8 mouse cellular contexts compared by ENCODE assay signal in the genomic region with DNA sequence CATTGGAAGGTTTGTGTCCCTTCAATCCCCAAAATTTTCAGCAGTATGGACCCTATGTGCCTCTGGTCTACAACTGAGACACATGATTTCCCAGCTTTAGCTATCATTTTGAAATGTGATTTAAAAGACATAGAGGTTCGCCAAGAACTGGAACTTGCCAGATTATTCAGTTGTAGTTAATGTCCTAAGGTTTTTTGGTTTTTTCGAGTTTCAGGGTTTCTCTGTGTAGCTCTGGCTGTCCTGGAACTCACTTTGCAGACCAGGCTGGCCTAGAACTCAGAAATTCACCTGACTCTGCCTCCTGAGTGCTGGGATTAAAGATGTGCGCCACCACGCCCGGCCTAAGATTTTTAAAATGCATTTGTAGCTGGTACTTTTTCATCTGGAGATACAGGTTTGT. TPM values are rescaled to one million over a fixed set of nuclear protein-coding genes. Genes with fewer than 3 reads are reported as not detected.
DNase-seq lines count a peak whose midpoint lies in the region; ATAC-seq and TF ChIP-seq lines count a peak whose summit lies in the region.

No protein-coding gene starts in this region.

- intact Hi-C loops in left cerebral cortex, adult 2 months (cut with DNase I): no loop called here
- intact Hi-C loops in left cerebral cortex, postnatal 36 days (cut with DNase I): no loop called here

- peak overlapping the region; percentile 91 for H3K4me2 ChIP-seq in embryonic facial prominence, embryonic 13.5 days
- H3K4me2 ChIP-seq in intestine, embryonic 16.5 days (ENCODE audit: low read depth, low read length): peak overlapping the region; percentile 85
- H3K4me2 ChIP-seq in neural tube, embryonic 12.5 days (replicated peaks): peak overlapping the region; percentile 97

- H3K27ac ChIP-seq in left cerebral cortex, adult 2 months: no peak overlapping the region
- H3K27ac ChIP-seq in embryonic facial prominence, embryonic 13.5 days: no peak overlapping the region
- H3K27ac ChIP-seq in intestine, embryonic 16.5 days (ENCODE audit: low read length): no peak overlapping the region
- no peak overlapping the region for H3K27ac ChIP-seq in neural tube, embryonic 12.5 days

- ATAC-seq in embryonic facial prominence, embryonic 13.5 days (ENCODE audit: insufficient number of reproducible peaks, insufficient read depth, low FRiP score, low TSS enrichment, low read depth): no peak
- ATAC-seq in intestine, embryonic 16.5 days: no peak
- ATAC-seq in neural tube, embryonic 12.5 days (ENCODE audit: low FRiP score, low read depth): no peak

- peaks cover 24% of the 10 kb centered on the region for H3K36me3 ChIP-seq in embryonic facial prominence, embryonic 13.5 days
- H3K36me3 ChIP-seq in intestine, embryonic 16.5 days (ENCODE audit: control insufficient read depth, insufficient read depth, low read length): no peaks in the 10 kb centered on the region
- H3K36me3 ChIP-seq in neural tube, embryonic 12.5 days: peaks cover 25% of the 10 kb centered on the region

- H3K9me3 ChIP-seq in embryonic facial prominence, embryonic 13.5 days: no peaks in the 10 kb centered on the region
- no peaks in the 10 kb centered on the region for H3K9me3 ChIP-seq in intestine, embryonic 16.5 days (ENCODE audit: control insufficient read depth, low read length)
- no peaks in the 10 kb centered on the region for H3K9me3 ChIP-seq in neural tube, embryonic 12.5 days

- WGBS in embryonic facial prominence, embryonic 13.5 days: 77% methylated on average over 5 of the region's 5 CpGs
- WGBS in intestine, embryonic 16.5 days: 78% methylated on average over 5 of the region's 5 CpGs
- WGBS in neural tube, embryonic 12.5 days: 88% methylated on average over 5 of the region's 5 CpGs

- TF ChIP-seq CTCF in left cerebral cortex, adult 2 months (IDR thresholded peaks at IDR 0.05): no peak

- H3K4me1 ChIP-seq in embryonic facial prominence, embryonic 13.5 days: peaks cover 35% of the 10 kb centered on the region
- H3K4me1 ChIP-seq in intestine, embryonic 16.5 days (ENCODE audit: control insufficient read depth, insufficient read depth, low read length): peaks cover 18% of the 10 kb centered on the region
- peaks cover 35% of the 10 kb centered on the region for H3K4me1 ChIP-seq in neural tube, embryonic 12.5 days

- no peak for DNase-seq in left cerebral cortex, adult 2 months (ENCODE audit: extremely low spot score in 1 of 2, low spot score in 2 of 2)
- no peak for DNase-seq in left cerebral cortex, postnatal 36 days (ENCODE audit: low spot score in 2 of 2)
- DNase-seq in embryo, embryonic 10.5 days (ENCODE audit: low spot score): no peak
- DNase-seq in spleen, adult 12 weeks (ENCODE audit: low spot score): no peak
- no peak for DNase-seq in right cerebral cortex, postnatal 10 days (ENCODE audit: low spot score in 2 of 2)

- H3K9ac ChIP-seq in embryonic facial prominence, embryonic 13.5 days: peak overlapping the region; percentile 63
- H3K9ac ChIP-seq in intestine, embryonic 16.5 days (ENCODE audit: low read depth, low read length): peak overlapping the region; percentile 44
- peak overlapping the region; percentile 54 for H3K9ac ChIP-seq in neural tube, embryonic 12.5 days

- H3K27me3 ChIP-seq in embryonic facial prominence, embryonic 13.5 days: no peaks in the 10 kb centered on the region
- H3K27me3 ChIP-seq in intestine, embryonic 16.5 days (replicated peaks; ENCODE audit: control insufficient read depth, insufficient read depth, low read length): no peaks in the 10 kb centered on the region
- H3K27me3 ChIP-seq in neural tube, embryonic 12.5 days (replicated peaks): no peaks in the 10 kb centered on the region

- H3K4me3 ChIP-seq in left cerebral cortex, adult 2 months: peak overlapping the region; percentile 53
- peak overlapping the region; percentile 51 for H3K4me3 ChIP-seq in embryonic facial prominence, embryonic 13.5 days
- peak overlapping the region; percentile 53 for H3K4me3 ChIP-seq in intestine, embryonic 16.5 days (ENCODE audit: low read length)
- H3K4me3 ChIP-seq in neural tube, embryonic 12.5 days: peak overlapping the region; percentile 46

RNA-seq across cellular contexts. Expression of a gene that starts 2.7 kb away (rescaled TPM):
- 1,000 to 10,000 TPM; 1,603 to 1,693 TPM for total RNA-seq in left cerebral cortex, adult 2 months (2021)
- total RNA-seq in left cerebral cortex, postnatal 36 days (2021): 1,000 to 10,000 TPM; 1,698 to 1,876 TPM
- 3,261 and 3,547 TPM in 2 replicates for polyA plus RNA-seq in embryonic facial prominence, embryonic 13.5 days (2015; fragmentation: Nextera tagmentation; extraction: Ambion mirVana)
- polyA plus RNA-seq in intestine, embryonic 16.5 days (2015; fragmentation: Nextera tagmentation; extraction: Ambion mirVana): 2,570 and 2,643 TPM in 2 replicates
- polyA plus RNA-seq in neural tube, embryonic 12.5 days (2016; fragmentation: Nextera tagmentation; extraction: Ambion mirVana): 3,967 and 4,014 TPM in 2 replicates

RNA-seq across cellular contexts. Expression of a gene that starts 14.6 kb away (rescaled TPM):
- 10 to 100 TPM; 34.6 to 41.0 TPM for total RNA-seq in left cerebral cortex, adult 2 months (2021)
- total RNA-seq in left cerebral cortex, postnatal 36 days (2021): 10 to 100 TPM; 38.7 to 47.9 TPM
- polyA plus RNA-seq in embryonic facial prominence, embryonic 13.5 days (2015; fragmentation: Nextera tagmentation; extraction: Ambion mirVana): 35.9 and 41.1 TPM in 2 replicates
- 6.8 and 17.9 TPM in 2 replicates for polyA plus RNA-seq in intestine, embryonic 16.5 days (2015; fragmentation: Nextera tagmentation; extraction: Ambion mirVana)
- polyA plus RNA-seq in neural tube, embryonic 12.5 days (2016; fragmentation: Nextera tagmentation; extraction: Ambion mirVana): 68.5 and 73.7 TPM in 2 replicates

RNA-seq across cellular contexts. Expression of a gene that starts 20.7 kb away (rescaled TPM):
- 10 to 100 TPM; 17.1 to 18.7 TPM for total RNA-seq in left cerebral cortex, adult 2 months (2021)
- 10 to 100 TPM; 17.5 to 19.2 TPM for total RNA-seq in left cerebral cortex, postnatal 36 days (2021)
- 3.0 and 3.5 TPM in 2 replicates for polyA plus RNA-seq in embryonic facial prominence, embryonic 13.5 days (2015; fragmentation: Nextera tagmentation; extraction: Ambion mirVana)
- polyA plus RNA-seq in intestine, embryonic 16.5 days (2015; fragmentation: Nextera tagmentation; extraction: Ambion mirVana): 11.0 and 11.2 TPM in 2 replicates
- polyA plus RNA-seq in neural tube, embryonic 12.5 days (2016; fragmentation: Nextera tagmentation; extraction: Ambion mirVana): 16.0 and 18.0 TPM in 2 replicates
